Mouse (Mus musculus): ENCODE data around the gene Kri1. TPM values are rescaled to one million over a fixed set of nuclear protein-coding genes. Genes with fewer than 3 reads are reported as not detected.
"Not testable (repeated sequence)": the region's sequence is repeated elsewhere in the genome, so short reads cannot be mapped to it uniquely, and the experiment has no call there.

The Kri1 gene
- polyA plus RNA-seq, 1 experiment from 2014 or later = 18.0 TPM

GRCm38 (mm10) chr9:21312134-21312533 lies 24.4 kb upstream of the Kri1 start, which contains the start of gene Ap1m2:
Ap1m2 (minus strand) TSS chr9:21312337.
- WGBS = 11% methylated on average over 35 of the region's 35 CpGs
- no peaks in the 10 kb centered on the region for H3K9me3 ChIP-seq
- H3K4me3 ChIP-seq = peak within 1 kb of the TSS; percentile 18
- peaks cover 5% of the 10 kb centered on the region; the same call in 1 of the 2 replicates for H3K4me1 ChIP-seq
- no peak within 1 kb of the TSS for H3K27ac ChIP-seq (replicated peaks)
- peaks cover 16% of the 10 kb centered on the region for H3K27me3 ChIP-seq
- H3K36me3 ChIP-seq = no peaks in the 10 kb centered on the region
- ATAC-seq (replicated peaks) = no peak
- H3K4me2 ChIP-seq (replicated peaks) = peak within 1 kb of the TSS; percentile 22; the same call in 1 of the 2 replicates
- no peak within 1 kb of the TSS for H3K9ac ChIP-seq (replicated peaks)

GRCm38 (mm10) chr9:21311695-21312094 lies 23.9 kb upstream of the Kri1 start:
- H3K9ac ChIP-seq (replicated peaks) = no peak overlapping the region
- no peaks in the 10 kb centered on the region for H3K36me3 ChIP-seq
- H3K4me1 ChIP-seq = peaks cover 5% of the 10 kb centered on the region; the same call in 1 of the 2 replicates
- no peak for ATAC-seq (replicated peaks)
- no peak overlapping the region for H3K27ac ChIP-seq (replicated peaks)
- H3K4me3 ChIP-seq = peak overlapping the region; percentile 18; the same call in 1 of the 2 replicates
- H3K4me2 ChIP-seq (replicated peaks) = no peak overlapping the region
- H3K9me3 ChIP-seq = no peaks in the 10 kb centered on the region
- WGBS = 15% methylated on average over 7 of the region's 7 CpGs
- peaks cover 16% of the 10 kb centered on the region for H3K27me3 ChIP-seq

DNA sequence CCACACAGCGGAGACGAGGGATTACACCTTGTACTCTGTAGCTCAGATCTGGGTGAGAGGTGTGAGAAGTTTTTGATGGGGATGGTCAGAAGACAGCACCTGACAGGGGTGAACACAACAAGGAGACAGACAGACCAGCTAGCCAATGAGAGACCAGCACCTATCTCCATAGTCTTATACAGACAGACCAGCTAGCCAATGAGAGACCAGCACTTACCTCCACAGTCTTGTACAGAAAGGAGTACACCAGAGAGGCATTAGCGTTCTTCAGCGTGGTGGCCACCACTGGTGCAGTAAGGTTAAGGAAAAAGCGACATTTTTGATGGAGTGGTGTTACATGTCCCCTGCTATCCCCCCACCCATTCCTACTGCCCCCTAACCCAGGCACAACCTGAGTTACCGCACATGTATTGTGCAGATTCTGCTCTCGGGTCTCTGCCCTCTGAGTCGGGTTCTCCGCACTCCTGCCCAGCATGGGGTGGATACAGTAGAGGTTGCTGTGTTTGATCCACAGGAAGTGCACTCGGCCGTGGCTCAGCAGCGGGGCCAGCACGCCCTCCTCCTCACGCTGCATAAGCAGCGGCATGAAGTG lies 21.5 kb upstream of the Kri1 start:
- Histone ChIP-seq H3K27ac (replicated peaks) (no peak overlapping the region), H3K4me3 (no peak overlapping the region), H3K4me2 (replicated peaks) (no peak overlapping the region), H3K36me3 (no peaks in the 10 kb centered on the region), H3K4me1 (peaks cover 5% of the 10 kb centered on the region; the same call in 1 of the 2 replicates), H3K9me3 (no peaks in the 10 kb centered on the region), H3K9ac (replicated peaks) (no peak overlapping the region), H3K27me3 (peaks cover 16% of the 10 kb centered on the region)
- 81% methylated on average over 15 of the region's 15 CpGs for WGBS
- no peak for ATAC-seq (replicated peaks)

DNA sequence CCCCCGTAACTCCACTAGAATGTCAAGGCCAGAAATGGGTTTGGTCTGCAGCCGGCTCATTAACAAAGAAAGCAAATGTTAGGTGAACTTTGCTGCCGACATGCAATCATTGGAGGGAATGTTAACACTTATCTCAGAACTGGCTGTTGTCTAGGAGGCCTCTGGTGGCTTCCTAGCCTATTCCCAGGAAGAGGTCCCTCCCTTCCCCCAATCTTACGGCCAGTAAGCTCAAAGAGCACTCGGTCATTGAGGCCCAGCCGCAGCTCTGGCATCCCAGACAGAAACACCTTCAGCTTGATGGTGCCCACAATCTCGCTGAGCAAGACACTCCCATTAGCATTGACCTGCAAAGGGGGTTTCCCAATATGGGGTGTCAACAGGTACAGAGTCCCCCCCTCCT lies 17.3 kb upstream of the Kri1 start:
- ATAC-seq (replicated peaks) = no peak
- Histone ChIP-seq H3K4me1 (no peaks in the 10 kb centered on the region), H3K9me3 (no peaks in the 10 kb centered on the region), H3K27me3 (no peaks in the 10 kb centered on the region), H3K27ac (replicated peaks) (no peak overlapping the region), H3K9ac (replicated peaks) (no peak overlapping the region), H3K4me3 (no peak overlapping the region), H3K4me2 (replicated peaks) (no peak overlapping the region), H3K36me3 (no peaks in the 10 kb centered on the region)
- WGBS = 85% methylated on average over 7 of the region's 7 CpGs

DNA sequence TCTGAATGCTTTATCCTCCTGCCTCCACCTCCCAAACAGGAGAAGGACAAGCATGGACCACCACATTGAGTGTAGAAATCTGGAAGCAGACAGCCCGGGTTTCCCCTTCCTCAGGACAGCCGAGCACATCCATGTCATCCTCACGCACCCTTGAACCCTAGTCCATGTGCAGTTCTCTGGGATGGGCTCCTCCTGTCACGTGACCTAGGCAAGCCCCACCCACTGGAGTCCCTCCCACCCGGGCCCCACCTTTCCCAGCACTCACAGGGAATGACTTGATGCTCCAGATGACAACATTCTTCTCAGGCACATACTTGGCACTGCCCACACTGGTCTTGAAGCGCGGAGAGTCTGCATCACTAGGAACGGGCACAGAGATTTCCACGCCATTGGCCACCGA lies 11.2 kb upstream of the Kri1 start:
- H3K4me2 ChIP-seq (replicated peaks) = no peak overlapping the region
- WGBS = 83% methylated on average over 10 of the region's 10 CpGs
- no peak overlapping the region for H3K4me3 ChIP-seq
- no peaks in the 10 kb centered on the region for H3K36me3 ChIP-seq
- H3K9me3 ChIP-seq = no peaks in the 10 kb centered on the region
- H3K9ac ChIP-seq (replicated peaks) = no peak overlapping the region
- no peak overlapping the region for H3K27ac ChIP-seq (replicated peaks)
- H3K4me1 ChIP-seq = no peaks in the 10 kb centered on the region
- ATAC-seq (replicated peaks) = no peak
- H3K27me3 ChIP-seq = no peaks in the 10 kb centered on the region

DNA sequence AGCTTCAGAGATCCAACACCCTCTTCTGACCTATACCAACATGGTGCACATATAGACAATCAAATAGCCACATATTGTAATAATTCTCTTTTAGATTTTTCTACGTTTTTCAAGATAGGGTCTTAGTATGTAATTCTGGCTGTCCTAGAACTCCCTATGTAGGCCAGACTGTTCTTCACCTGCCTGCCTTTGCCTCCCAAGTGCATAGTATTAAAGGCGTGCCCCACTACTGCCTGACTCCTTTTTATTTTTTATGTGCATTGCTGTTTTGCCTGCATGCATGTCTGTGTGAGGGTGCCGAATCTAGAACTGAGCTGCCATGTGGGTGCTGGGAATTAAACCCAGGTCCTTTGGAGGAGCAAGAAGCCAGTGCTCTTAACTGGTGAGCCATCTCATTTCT lies 4.5 kb upstream of the Kri1 start:
- no peak overlapping the region for H3K27ac ChIP-seq (replicated peaks)
- WGBS = 88% methylated on average over 3 of the region's 3 CpGs
- H3K4me2 ChIP-seq (replicated peaks) = no peak overlapping the region
- H3K4me1 ChIP-seq = peaks cover 31% of the 10 kb centered on the region
- no peaks in the 10 kb centered on the region for H3K9me3 ChIP-seq
- H3K36me3 ChIP-seq = no peaks in the 10 kb centered on the region
- no peaks in the 10 kb centered on the region for H3K27me3 ChIP-seq
- no peak for ATAC-seq (replicated peaks)
- H3K4me3 ChIP-seq = no peak overlapping the region
- no peak overlapping the region for H3K9ac ChIP-seq (replicated peaks)

GRCm38 (mm10) chr9:21291868-21292267 lies 4.1 kb upstream of the Kri1 start:
- not testable (repeated sequence) for H3K27me3 ChIP-seq; H3K9me3 ChIP-seq; H3K36me3 ChIP-seq; H3K9ac ChIP-seq (replicated peaks); ATAC-seq (replicated peaks)
- Histone ChIP-seq H3K4me2 (replicated peaks) (peak overlapping the region; percentile 74; the same call in 1 of the 2 replicates), H3K4me1 (peaks cover 35% of the 10 kb centered on the region), H3K4me3 (peak overlapping the region; percentile 70), H3K27ac (replicated peaks) (peak overlapping the region; percentile 82)
- WGBS = 18% methylated on average over 7 of the region's 7 CpGs

- no peaks in the 10 kb centered on the region for H3K27me3 ChIP-seq
- H3K9me3 ChIP-seq = no peaks in the 10 kb centered on the region
- no peaks in the 10 kb centered on the region for H3K36me3 ChIP-seq
- H3K4me2 ChIP-seq (replicated peaks) = peak within 1 kb of the TSS; percentile 74
- H3K9ac ChIP-seq (replicated peaks) = peak within 1 kb of the TSS; percentile 83
- under 1% methylated on average over 51 of the region's 51 CpGs for WGBS
- peak within 1 kb of the TSS; percentile 70 for H3K4me3 ChIP-seq
- H3K4me1 ChIP-seq = peaks cover 41% of the 10 kb centered on the region
- peak; percentile 96 for ATAC-seq (replicated peaks)
- H3K27ac ChIP-seq (replicated peaks) = peak within 1 kb of the TSS; percentile 82
These were observed 3.4 kb upstream of the Kri1 start, which contains the start of gene Cdkn2d for GRCm38 (mm10) chr9:21291022-21291787. Cdkn2d (minus strand) TSS chr9:21291407.

- Histone ChIP-seq H3K9me3 (no peaks in the 10 kb centered on the region), H3K27me3 (no peaks in the 10 kb centered on the region), H3K9ac (replicated peaks) (peak overlapping the region; percentile 83), H3K4me1 (peaks cover 42% of the 10 kb centered on the region), H3K36me3 (no peaks in the 10 kb centered on the region), H3K27ac (replicated peaks) (peak overlapping the region; percentile 82), H3K4me3 (peak overlapping the region; percentile 70), H3K4me2 (replicated peaks) (peak overlapping the region; percentile 74)
- under 1% methylated on average over 20 of the region's 20 CpGs for WGBS
- ATAC-seq (replicated peaks) = no peak
These were observed 2.8 kb upstream of the Kri1 start for GRCm38 (mm10) chr9:21290589-21290988.

GRCm38 (mm10) chr9:21289337-21289671 lies 1.5 kb upstream of the Kri1 start:
- no peak for ATAC-seq (replicated peaks)
- peaks cover 42% of the 10 kb centered on the region for H3K4me1 ChIP-seq
- H3K36me3 ChIP-seq = peaks cover 9% of the 10 kb centered on the region
- no peak overlapping the region for H3K27ac ChIP-seq (replicated peaks)
- H3K9ac ChIP-seq (replicated peaks) = no peak overlapping the region
- WGBS = 93% methylated on average over 2 of the region's 2 CpGs
- H3K4me3 ChIP-seq = peak overlapping the region; percentile 70
- no peaks in the 10 kb centered on the region for H3K9me3 ChIP-seq
- peak overlapping the region; percentile 74 for H3K4me2 ChIP-seq (replicated peaks)
- no peaks in the 10 kb centered on the region for H3K27me3 ChIP-seq

GRCm38 (mm10) chr9:21288404-21289336 lies 901 bp upstream of the Kri1 start:
- 79% methylated on average over 13 of the region's 13 CpGs for WGBS
- H3K9ac ChIP-seq (replicated peaks) = peak overlapping the region; percentile 54; the same call in 1 of the 2 replicates
- no peak for ATAC-seq (replicated peaks)

More at GRCm38 (mm10) chr9:21288404-21289336, 901 bp upstream of the Kri1 start:
- Histone ChIP-seq H3K4me1 (peaks cover 42% of the 10 kb centered on the region), H3K9me3 (no peaks in the 10 kb centered on the region), H3K27me3 (no peaks in the 10 kb centered on the region), H3K4me3 (peak overlapping the region; percentile 70), H3K27ac (replicated peaks) (peak overlapping the region; percentile 88), H3K36me3 (peaks cover 16% of the 10 kb centered on the region), H3K4me2 (replicated peaks) (peak overlapping the region; percentile 74)

Measured in forebrain, embryonic 15.5 days (tissue).